Mouse (Mus musculus) naive thymus-derived CD4-positive, alpha-beta T cell, adult 2 months (primary cell): ENCODE results near the gene Npas3.
A peak's percentile ranks its signal among the peaks of the same experiment; 100 is the strongest.

Experiments used
- DNase-seq: peaks from one replicate; pipeline ENCODE4 v3.0.0-alpha.2; 2011; ENCODE audit warnings: low read depth

Gene Npas3

GRCm38 (mm10) chr12:54067419-54067818 is 818.9 kb downstream of the Npas3 start:
- no peak for DNase-seq

- DNase-seq: no peak
These were observed 819.6 kb downstream of the Npas3 start for GRCm38 (mm10) chr12:54067886-54068756.

- no peak for DNase-seq
These were observed 820.3 kb downstream of the Npas3 start for GRCm38 (mm10) chr12:54068757-54069146.

- no peak for DNase-seq
These were observed 825.5 kb downstream of the Npas3 start for GRCm38 (mm10) chr12:54074012-54074411.

GRCm38 (mm10) chr12:54080996-54081395 is 832.5 kb downstream of the Npas3 start:
- no peak for DNase-seq

- DNase-seq: no peak
These were observed 845.3 kb downstream of the Npas3 start for GRCm38 (mm10) chr12:54093729-54094128.

- DNase-seq: no peak
These were observed 848.0 kb downstream of the Npas3 start for GRCm38 (mm10) chr12:54096492-54096891.

GRCm38 (mm10) chr12:54098136-54098535 is 849.7 kb downstream of the Npas3 start:
- no peak for DNase-seq

GRCm38 (mm10) chr12:54098785-54099184 is 850.3 kb downstream of the Npas3 start:
- DNase-seq: peak; percentile 60

- DNase-seq: no peak
These were observed 851.0 kb downstream of the Npas3 start for GRCm38 (mm10) chr12:54099458-54099857.

- no peak for DNase-seq
These were observed 852.9 kb downstream of the Npas3 start for GRCm38 (mm10) chr12:54101307-54101870.

GRCm38 (mm10) chr12:54102500-54102899 is 854.0 kb downstream of the Npas3 start:
- DNase-seq: no peak

- peak; percentile 4 for DNase-seq
These were observed 857.1 kb downstream of the Npas3 start for GRCm38 (mm10) chr12:54105531-54105930.

- no peak for DNase-seq
These were observed 857.5 kb downstream of the Npas3 start for GRCm38 (mm10) chr12:54105946-54106345.

GRCm38 (mm10) chr12:54110342-54110741 is 861.9 kb downstream of the Npas3 start:
- DNase-seq: no peak

GRCm38 (mm10) chr12:54110930-54111329 is 862.5 kb downstream of the Npas3 start:
- DNase-seq: no peak

GRCm38 (mm10) chr12:54120386-54120785 is 871.9 kb downstream of the Npas3 start:
- no peak for DNase-seq

GRCm38 (mm10) chr12:54121286-54121685 is 872.8 kb downstream of the Npas3 start:
- no peak for DNase-seq
